Mouse (Mus musculus): ENCODE measurements around the gene Gstk1.

The Gstk1 gene

DNA sequence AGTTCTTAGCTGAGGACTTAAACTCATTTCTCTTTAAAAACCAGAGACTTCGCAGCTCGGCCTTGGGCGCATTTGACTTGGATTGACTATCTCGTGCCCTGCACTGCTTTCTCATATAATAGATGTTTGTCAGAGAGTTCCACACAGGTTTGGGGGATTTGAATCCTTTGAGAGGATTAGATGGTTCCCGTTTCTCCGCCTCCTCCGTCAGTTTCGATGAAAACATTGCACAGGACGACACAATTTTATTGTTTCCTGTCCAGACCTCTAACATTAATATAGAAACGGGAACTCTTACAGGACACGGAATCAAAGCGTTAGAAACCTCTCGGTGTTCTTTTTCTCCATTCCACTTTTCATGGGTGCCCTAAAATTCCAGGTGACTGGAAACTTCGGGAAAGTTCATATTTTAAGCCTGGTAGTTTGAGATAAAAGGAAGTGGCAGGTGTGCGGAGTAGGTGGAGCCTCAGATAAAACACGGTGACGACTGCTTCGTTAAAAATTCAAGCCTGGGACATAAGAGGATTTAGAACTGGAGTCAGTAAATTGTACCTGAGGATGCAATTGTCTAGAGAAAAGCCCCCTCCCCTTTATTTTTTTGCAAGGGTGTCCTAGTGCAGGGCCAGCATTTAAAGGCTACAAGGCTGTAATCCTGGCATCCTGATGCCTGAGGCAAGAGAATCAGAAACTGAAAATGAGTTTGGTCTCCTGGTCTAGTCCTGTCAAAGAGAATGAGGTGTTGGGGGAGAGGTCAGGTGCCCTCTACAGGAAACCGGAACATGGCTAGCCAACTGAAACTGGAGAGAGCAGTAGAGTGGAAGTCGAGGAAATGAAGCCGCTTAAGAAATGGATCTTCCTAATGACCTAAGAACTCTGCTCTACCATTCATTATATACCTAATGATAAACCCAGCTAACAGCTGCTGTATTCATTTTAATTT, 19.9 kb downstream of the Gstk1 start:
- no peak for DNase-seq (ENCODE audit: low read depth)

DNA sequence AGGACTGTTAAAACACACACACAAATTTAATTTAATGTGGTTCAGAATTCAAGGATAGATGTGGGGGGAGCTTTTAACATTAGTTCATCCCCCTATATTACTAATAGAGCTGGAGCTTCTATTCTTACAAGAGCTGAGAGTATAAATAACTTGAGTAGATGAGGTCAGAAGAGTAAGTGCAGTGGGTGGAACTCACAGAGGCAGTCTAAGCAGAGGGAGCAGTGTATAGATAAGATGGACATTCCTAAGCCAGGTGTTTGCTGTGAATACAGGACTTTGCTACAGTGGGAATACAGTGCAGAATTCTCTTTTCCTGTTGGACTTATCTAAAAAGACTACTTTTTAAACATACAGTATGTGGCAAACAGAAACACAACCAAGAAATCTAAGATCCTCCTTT, 25.1 kb downstream of the Gstk1 start:
- no peak for DNase-seq (ENCODE audit: low read depth)

DNA sequence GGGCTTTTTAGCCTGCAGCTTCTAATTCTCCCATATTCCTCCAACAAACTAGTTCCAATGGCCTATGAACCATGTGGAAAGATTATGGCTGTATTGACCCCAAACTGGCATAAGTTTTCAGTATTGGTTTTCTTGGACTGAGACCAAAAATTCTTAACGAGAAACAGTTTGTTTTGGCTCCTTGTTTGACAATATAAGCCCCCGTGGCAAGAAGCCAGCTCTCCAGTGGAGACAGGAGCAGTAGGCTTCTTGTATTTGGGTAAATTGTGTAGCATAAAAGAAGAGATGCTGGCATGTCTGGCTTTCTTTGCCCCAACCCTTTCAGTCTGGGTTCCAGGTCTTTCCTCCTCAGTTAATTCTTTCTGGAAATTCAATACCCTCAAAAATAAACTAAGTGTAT, 30.4 kb downstream of the Gstk1 start:
- DNase-seq (ENCODE audit: low read depth): no peak

DNA sequence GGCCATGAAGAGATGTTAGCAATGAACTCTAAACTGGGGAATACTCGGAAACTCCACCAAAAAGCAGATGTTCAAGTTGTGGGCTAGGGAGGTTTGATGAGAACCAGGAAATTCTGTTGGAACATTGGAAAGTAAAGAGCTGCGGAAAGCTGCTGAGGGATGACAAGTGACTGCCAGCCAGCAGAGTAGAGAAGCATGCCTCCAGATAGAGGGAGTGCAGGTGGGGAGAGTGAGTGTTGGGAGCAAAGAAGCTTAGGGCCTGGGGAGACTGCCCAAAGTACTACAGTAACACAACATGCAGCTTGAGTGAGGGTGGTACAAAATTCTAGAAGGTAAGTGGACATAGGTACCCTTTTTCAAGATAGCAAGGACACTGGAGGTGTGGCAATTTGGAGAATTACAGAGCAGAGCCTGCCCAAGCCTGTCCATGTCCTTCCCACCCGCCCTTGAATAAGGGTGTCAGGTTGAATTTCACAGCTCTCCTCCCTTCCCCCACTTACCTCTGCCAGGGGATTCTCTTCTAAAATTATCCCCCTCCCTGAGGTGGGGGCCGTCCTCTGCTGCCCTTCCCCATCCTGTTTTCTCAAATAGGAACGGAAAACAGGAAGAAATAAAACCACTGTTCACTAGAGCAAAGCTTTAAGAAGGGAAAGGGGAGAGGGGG, 37.3 kb downstream of the Gstk1 start:
- no peak for DNase-seq (ENCODE audit: low read depth)

DNA sequence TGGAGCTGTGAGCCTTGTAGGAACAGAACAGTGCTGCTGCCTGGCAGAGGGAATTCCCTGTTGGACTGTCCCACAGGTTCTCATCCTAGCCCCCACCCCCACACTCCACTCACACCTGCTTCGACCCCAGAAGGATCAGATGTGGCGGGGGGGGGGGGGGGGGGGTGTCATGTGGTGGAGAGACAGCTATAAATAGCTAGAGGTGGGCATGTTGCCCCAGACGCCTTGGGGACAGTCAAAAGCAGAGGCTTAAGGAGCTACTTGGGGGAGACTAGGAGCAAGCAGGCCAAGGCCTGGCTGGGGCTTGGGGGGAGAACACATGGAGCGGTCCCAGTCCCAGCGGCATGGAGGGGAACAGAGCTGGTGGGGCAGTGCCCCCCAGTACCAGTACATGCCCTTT, 40.7 kb downstream of the Gstk1 start, which contains the start of gene Clcn1:
Gene Clcn1 (plus strand): TSS at position 238 of the 400 bp plus-strand sequence.
- DNase-seq (ENCODE audit: low read depth): no peak

DNA sequence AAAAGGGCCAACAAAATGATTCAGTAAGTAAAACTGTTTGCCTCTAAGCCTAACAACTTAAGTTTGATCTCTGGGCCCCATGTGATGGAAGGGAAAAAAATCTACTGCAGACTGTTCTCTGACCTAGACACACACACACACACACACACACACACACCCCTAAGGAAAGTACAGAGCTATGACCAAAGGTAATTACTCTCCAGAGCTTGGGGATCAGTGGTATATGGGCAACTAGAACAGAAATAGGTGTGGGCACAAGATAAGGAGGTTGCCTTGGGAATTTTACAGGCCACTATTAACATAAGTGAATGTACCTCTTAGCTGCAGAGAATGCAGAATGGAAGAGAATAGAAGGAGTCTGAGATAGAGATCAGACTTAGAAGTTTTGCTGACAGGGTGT, 41.8 kb downstream of the Gstk1 start:
- DNase-seq (ENCODE audit: low read depth): no peak

DNA sequence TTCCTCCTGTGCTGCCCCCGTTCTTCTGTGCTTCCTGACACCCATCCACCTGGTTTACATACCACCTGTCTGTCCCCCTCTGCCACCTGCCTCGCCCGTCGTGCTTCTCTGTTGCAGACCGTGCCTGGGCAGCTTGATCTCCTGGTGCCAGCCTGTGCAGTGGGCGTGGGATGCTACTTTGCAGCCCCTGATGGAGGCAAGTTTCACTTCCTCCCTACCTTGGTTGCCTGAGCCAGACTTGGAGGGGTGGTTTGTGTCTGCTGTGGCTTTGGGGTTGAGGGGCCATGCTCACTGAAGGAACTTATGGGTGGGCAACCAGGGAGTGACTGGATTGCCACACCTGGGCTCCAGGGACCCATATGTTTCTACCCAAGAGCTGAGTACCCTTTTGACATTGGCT, 47.6 kb downstream of the Gstk1 start:
- DNase-seq (ENCODE audit: low read depth): no peak

DNA sequence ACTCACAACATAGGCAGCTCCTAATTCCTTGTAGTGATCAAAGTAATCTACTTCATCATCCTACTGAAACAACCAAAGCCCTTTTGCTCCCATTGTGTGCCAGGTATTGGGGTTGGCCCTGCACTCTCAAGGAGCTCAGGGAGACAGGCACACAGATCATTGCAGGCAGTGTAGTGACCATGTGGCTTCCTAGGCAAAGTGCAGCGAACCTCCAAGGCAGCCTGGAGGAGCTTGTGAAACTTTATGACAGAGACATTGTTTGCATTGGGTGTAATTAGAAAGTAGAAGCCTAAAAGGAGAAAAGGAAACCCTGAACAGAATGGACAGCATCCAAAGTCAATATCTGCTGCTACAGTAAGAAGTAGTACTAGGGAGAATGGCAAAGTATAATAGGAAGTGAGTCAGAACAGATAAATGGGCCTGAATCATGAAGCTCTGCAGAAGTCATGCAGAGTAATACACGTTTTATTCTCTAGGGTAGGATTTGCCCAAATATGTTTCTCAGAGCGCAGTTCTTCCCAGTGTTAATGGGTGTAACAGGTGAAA, 49.9 kb downstream of the Gstk1 start:
- DNase-seq (ENCODE audit: low read depth): no peak

DNA sequence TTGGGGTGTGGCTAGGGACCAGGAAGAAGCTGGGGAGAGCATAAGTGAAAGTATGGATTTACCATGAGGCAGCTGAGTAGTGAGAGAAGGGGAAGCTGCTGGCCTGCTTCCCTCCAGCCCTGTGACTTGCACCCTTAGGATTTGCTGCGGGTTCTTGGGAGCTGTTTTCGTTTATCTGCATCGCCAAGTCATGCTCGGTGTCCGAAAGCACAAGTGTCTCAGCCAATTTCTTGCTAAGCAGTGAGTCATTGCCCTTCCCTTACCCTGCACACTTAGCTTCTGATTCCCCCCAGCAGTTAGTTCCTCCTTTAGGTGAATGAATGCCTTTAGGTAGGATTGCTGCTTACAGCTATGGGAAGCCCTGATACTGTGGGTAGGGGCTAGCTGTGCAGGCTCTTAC, 53.6 kb downstream of the Gstk1 start:
- no peak for DNase-seq (ENCODE audit: low read depth)
